In genomic region chr12:111687350-111688068, GRCm38 (mm10) we compare ENCODE assay signal across 10 mouse cellular contexts. TPM values are rescaled to one million over a fixed set of nuclear protein-coding genes. Genes with fewer than 3 reads are reported as not detected.
DNase-seq lines count a peak whose midpoint lies in the region; ATAC-seq and TF ChIP-seq lines count a peak whose summit lies in the region.
"Had no signal": no experiment of that assay in that cellular context is flagged by ENCODE, and none has a peak within 500 bp of the region (broad histone marks: within the 10 kb centered on the region; RNA-seq: fewer than 3 reads in every experiment).

No protein-coding gene starts in this region.

- H3K9me3 ChIP-seq in limb, embryonic 14.5 days (ENCODE audit: control insufficient read depth, low read length) = no peaks in the 10 kb centered on the region
- no peaks in the 10 kb centered on the region for H3K9me3 ChIP-seq in limb, embryonic 10.5 days (replicated peaks)
- H3K9me3 ChIP-seq in intestine, embryonic 16.5 days (ENCODE audit: control insufficient read depth, low read length) = no peaks in the 10 kb centered on the region
- H3K9me3 ChIP-seq in lung, embryonic 15.5 days = no peaks in the 10 kb centered on the region

- H3K36me3 ChIP-seq in limb, embryonic 14.5 days (ENCODE audit: control insufficient read depth, insufficient read depth, low read length) = peaks cover 7% of the 10 kb centered on the region
- H3K36me3 ChIP-seq in limb, embryonic 10.5 days = peaks cover 16% of the 10 kb centered on the region
- peaks cover 2% of the 10 kb centered on the region; the same call in 1 of the 2 replicates for H3K36me3 ChIP-seq in intestine, embryonic 16.5 days (ENCODE audit: control insufficient read depth, insufficient read depth, low read length)
- H3K36me3 ChIP-seq in lung, embryonic 15.5 days = peaks cover 4% of the 10 kb centered on the region; the same call in 1 of the 2 replicates

- no peak overlapping the region for H3K4me2 ChIP-seq in limb, embryonic 14.5 days (replicated peaks; ENCODE audit: low read depth, low read length, severe bottlenecking)
- no peak overlapping the region for H3K4me2 ChIP-seq in intestine, embryonic 16.5 days (ENCODE audit: low read depth, low read length)
- 0 out of 2 replicates have a peak overlapping the region, but pooled peaks have one; percentile 20 for H3K4me2 ChIP-seq in lung, embryonic 15.5 days

- no peak for TF ChIP-seq POLR2A in limb, embryonic 14.5 days (IDR thresholded peaks at IDR 0.05; ENCODE audit: borderline replicate concordance, extremely low read depth, insufficient read depth, insufficient read length)

- H3K4me3 ChIP-seq in limb, embryonic 14.5 days (replicated peaks; ENCODE audit: low read length) = no peak overlapping the region
- H3K4me3 ChIP-seq in limb, embryonic 10.5 days = no peak overlapping the region
- no peak overlapping the region for H3K4me3 ChIP-seq in intestine, embryonic 16.5 days (ENCODE audit: low read length)
- no peak overlapping the region for H3K4me3 ChIP-seq in lung, embryonic 15.5 days

- WGBS in limb, embryonic 14.5 days = 42% methylated on average over 14 of the region's 14 CpGs
- WGBS in limb, embryonic 10.5 days = 57% methylated on average over 14 of the region's 14 CpGs
- 30% methylated on average over 14 of the region's 14 CpGs for WGBS in intestine, embryonic 16.5 days
- 14% methylated on average over 14 of the region's 14 CpGs for WGBS in lung, embryonic 15.5 days

- 0 out of 2 replicates have a peak overlapping the region, but pooled peaks have one; percentile 31 for H3K9ac ChIP-seq in limb, embryonic 14.5 days (ENCODE audit: low read depth, low read length, severe bottlenecking)
- H3K9ac ChIP-seq in intestine, embryonic 16.5 days (ENCODE audit: low read depth, low read length) = peak overlapping the region; percentile 50
- H3K9ac ChIP-seq in lung, embryonic 15.5 days = no peak overlapping the region

- DNase-seq in limb, embryonic 14.5 days (ENCODE audit: low spot score) = peak; percentile 63
- no peak for DNase-seq in limb, embryonic 10.5 days (ENCODE audit: low spot score)
- peak; percentile 79 to 87 for DNase-seq in cerebellum, postnatal 14 days
- DNase-seq in heart, adult 18-20 months = peak; percentile 88 to 92
- peak; percentile 84 to 86 for DNase-seq in right cerebral cortex, postnatal 10 days (ENCODE audit: low spot score in 2 of 2)
- no peak for DNase-seq in c-Kit-positive CD71-positive TER-119-positive erythroid progenitor cells, embryonic 14.5 days (ENCODE audit: low spot score)

- peaks cover 3% of the 10 kb centered on the region; the same call in 1 of the 2 replicates for H3K4me1 ChIP-seq in limb, embryonic 14.5 days (ENCODE audit: control insufficient read depth, insufficient read depth, low read length)
- H3K4me1 ChIP-seq in limb, embryonic 10.5 days = peaks cover 26% of the 10 kb centered on the region
- peaks cover 61% of the 10 kb centered on the region for H3K4me1 ChIP-seq in intestine, embryonic 16.5 days (ENCODE audit: control insufficient read depth, insufficient read depth, low read length)
- peaks cover 44% of the 10 kb centered on the region for H3K4me1 ChIP-seq in lung, embryonic 15.5 days

- H3K27ac ChIP-seq in limb, embryonic 14.5 days (replicated peaks; ENCODE audit: low read depth, low read length) = 0 out of 2 replicates have a peak overlapping the region, but pooled peaks have one; percentile 8
- no peak overlapping the region for H3K27ac ChIP-seq in limb, embryonic 10.5 days
- H3K27ac ChIP-seq in intestine, embryonic 16.5 days (ENCODE audit: low read length) = peak overlapping the region; percentile 82
- peak overlapping the region; percentile 87 for H3K27ac ChIP-seq in lung, embryonic 15.5 days
- H3K27ac ChIP-seq: macrophage had no signal

- H3K27me3 ChIP-seq in limb, embryonic 14.5 days (ENCODE audit: control insufficient read depth, insufficient read depth, low read length) = no peaks in the 10 kb centered on the region
- H3K27me3 ChIP-seq in limb, embryonic 10.5 days (ENCODE audit: low read depth, poor library complexity, severe bottlenecking) = no peaks in the 10 kb centered on the region
- no peaks in the 10 kb centered on the region for H3K27me3 ChIP-seq in intestine, embryonic 16.5 days (replicated peaks; ENCODE audit: control insufficient read depth, insufficient read depth, low read length)
- H3K27me3 ChIP-seq in lung, embryonic 15.5 days = no peaks in the 10 kb centered on the region
- H3K27me3 ChIP-seq: CH12.LX had no signal

- peak; percentile 19; the same call in 1 of the 2 replicates for ATAC-seq in limb, embryonic 14.5 days (ENCODE audit: low FRiP score, low read depth)
- ATAC-seq in intestine, embryonic 16.5 days = peak; percentile 56
- peak; percentile 66 for ATAC-seq in lung, embryonic 15.5 days (ENCODE audit: borderline replicate concordance, extremely low read depth, low FRiP score, low TSS enrichment)

RNA-seq across cellular contexts. Expression of gene Trmt61a, which starts 9.6 kb away (rescaled TPM):
- polyA plus RNA-seq in limb, embryonic 14.5 days (2012; rRNA removed) = 30.8 and 47.4 TPM in 2 replicates
- 7.2 and 7.3 TPM in 2 replicates for polyA plus RNA-seq in limb, embryonic 14.5 days (2014; fragmentation: Nextera tagmentation; extraction: Ambion mirVana)
- polyA plus RNA-seq in limb, embryonic 10.5 days (2016; fragmentation: Nextera tagmentation; extraction: Ambion mirVana) = 18.2 and 21.0 TPM in 2 replicates
- 1 to 10 TPM; 5.8 to 6.5 TPM for total RNA-seq in heart, adult 18-20 months (2021)
- polyA plus RNA-seq in intestine, embryonic 16.5 days (2015; fragmentation: Nextera tagmentation; extraction: Ambion mirVana) = 11.3 and 12.7 TPM in 2 replicates
- polyA plus RNA-seq in lung, embryonic 15.5 days (2015; fragmentation: Nextera tagmentation; extraction: Ambion mirVana) = 11.1 and 13.7 TPM in 2 replicates

RNA-seq across cellular contexts. Expression of gene Ckb, which starts 15.4 kb away (rescaled TPM):
- 133 and 168 TPM in 2 replicates for polyA plus RNA-seq in limb, embryonic 14.5 days (2012; rRNA removed)
- polyA plus RNA-seq in limb, embryonic 14.5 days (2014; fragmentation: Nextera tagmentation; extraction: Ambion mirVana) = 94.7 and 106 TPM in 2 replicates
- polyA plus RNA-seq in limb, embryonic 10.5 days (2016; fragmentation: Nextera tagmentation; extraction: Ambion mirVana) = 46.5 and 55.9 TPM in 2 replicates
- 10 to 100 TPM; 67.8 to 74.5 TPM for total RNA-seq in heart, adult 18-20 months (2021)
- polyA plus RNA-seq in intestine, embryonic 16.5 days (2015; fragmentation: Nextera tagmentation; extraction: Ambion mirVana) = 927 and 953 TPM in 2 replicates
- polyA plus RNA-seq in lung, embryonic 15.5 days (2015; fragmentation: Nextera tagmentation; extraction: Ambion mirVana) = 252 and 268 TPM in 2 replicates

RNA-seq across cellular contexts. Expression of gene Bag5, which starts 25.5 kb away (rescaled TPM):
- polyA plus RNA-seq in limb, embryonic 14.5 days (2012; rRNA removed) = 26.5 and 37.2 TPM in 2 replicates
- 61.2 and 63.7 TPM in 2 replicates for polyA plus RNA-seq in limb, embryonic 14.5 days (2014; fragmentation: Nextera tagmentation; extraction: Ambion mirVana)
- polyA plus RNA-seq in limb, embryonic 10.5 days (2016; fragmentation: Nextera tagmentation; extraction: Ambion mirVana) = 52.6 and 52.9 TPM in 2 replicates
- 10 to 100 TPM; 19.7 to 26.3 TPM for total RNA-seq in heart, adult 18-20 months (2021)
- polyA plus RNA-seq in intestine, embryonic 16.5 days (2015; fragmentation: Nextera tagmentation; extraction: Ambion mirVana) = 43.0 and 46.2 TPM in 2 replicates
- polyA plus RNA-seq in lung, embryonic 15.5 days (2015; fragmentation: Nextera tagmentation; extraction: Ambion mirVana) = 49.4 and 52.2 TPM in 2 replicates

RNA-seq across cellular contexts. Expression of gene Apopt1, which starts 25.6 kb away (rescaled TPM):
- polyA plus RNA-seq in limb, embryonic 14.5 days (2012; rRNA removed) = 32.7 and 39.7 TPM in 2 replicates
- 50.7 and 52.3 TPM in 2 replicates for polyA plus RNA-seq in limb, embryonic 14.5 days (2014; fragmentation: Nextera tagmentation; extraction: Ambion mirVana)
- polyA plus RNA-seq in limb, embryonic 10.5 days (2016; fragmentation: Nextera tagmentation; extraction: Ambion mirVana) = 57.4 and 64.8 TPM in 2 replicates
- 10 to 100 TPM; 33.9 to 36.8 TPM for total RNA-seq in heart, adult 18-20 months (2021)
- polyA plus RNA-seq in intestine, embryonic 16.5 days (2015; fragmentation: Nextera tagmentation; extraction: Ambion mirVana) = 56.2 and 58.2 TPM in 2 replicates
- polyA plus RNA-seq in lung, embryonic 15.5 days (2015; fragmentation: Nextera tagmentation; extraction: Ambion mirVana) = 43.7 and 47.9 TPM in 2 replicates

Comparison
In these comparisons a context has a peak if more than half of its experiments do, and no peak if none do; other contexts are left out.
1. DNase-seq: peak in limb, embryonic 14.5 days (single experiment), cerebellum, postnatal 14 days (2 of 2), heart, adult 18-20 months (2 of 2) and right cerebral cortex, postnatal 10 days (2 of 2); none in limb, embryonic 10.5 days (single experiment) and c-Kit-positive CD71-positive TER-119-positive erythroid progenitor cells, embryonic 14.5 days (single experiment).
2. Peak in every context shown above with its lines, with median percentiles within 50 percentile points of each other: ATAC-seq.